Mouse (Mus musculus) MEL (cell line): ENCODE measurements at regions not wholly inside any gene's neighbourhood (a gene's known extent, or its start where the extent isn't known, plus 50 kb on each side); places are given as distances from the start of the nearest gene placed in this dataset.

Source experiments
- DNase-seq: peaks from one replicate; pipeline ENCODE4 v3.0.0; 2011; ENCODE audit warnings: low read depth, low spot score
- H3K27ac ChIP-seq: 2 replicates; pipeline ENCODE4 v1.5.1; 2012; ENCODE audit warnings: low read depth, mild to moderate bottlenecking, control low read depth, low read length, moderate library complexity; ENCODE audit not compliant: control insufficient read depth
- H3K27me3 ChIP-seq, 2 experiments: fragments of 150-350 bp in 1 of 2; sonication (generic) in 1 of 2; 2 replicates each; pipeline ENCODE4 v1.6.1; 2012; ENCODE audit warnings: low read length in 2 of 2, mild to moderate bottlenecking in 2 of 2, improper control_type of control experiment in 1 of 2, moderate library complexity in 1 of 2; ENCODE audit not compliant: insufficient read depth in 2 of 2, control insufficient read depth in 1 of 2
- H3K36me3 ChIP-seq, 2 experiments: 2 replicates each; pipeline ENCODE4 v1.6.1; 2012 to 2014; ENCODE audit warnings: low read length in 2 of 2, improper control_type of control experiment in 1 of 2, inconsistent platforms in 1 of 2, mild to moderate bottlenecking in 1 of 2; ENCODE audit not compliant: insufficient read depth in 2 of 2, control insufficient read depth in 1 of 2
- H3K4me1 ChIP-seq, 2 experiments: fragments of 150-350 bp in 1 of 2; sonication (generic) in 1 of 2; 2 replicates each; pipeline ENCODE4 v1.6.1; 2012; ENCODE audit warnings: low read length in 2 of 2, improper control_type of control experiment in 1 of 2, mild to moderate bottlenecking in 1 of 2; ENCODE audit not compliant: insufficient read depth in 2 of 2, control insufficient read depth in 1 of 2
- H3K4me3 ChIP-seq, 2 experiments: fragments of 150-350 bp in 1 of 2; sonication (generic) in 1 of 2; 2 replicates each; pipeline ENCODE4 v1.5.1; 2012; ENCODE audit warnings: low read depth in 2 of 2, low read length in 2 of 2, mild to moderate bottlenecking in 2 of 2, moderate library complexity in 2 of 2, control low read depth in 1 of 2, improper control_type of control experiment in 1 of 2; ENCODE audit not compliant: control insufficient read depth in 1 of 2, insufficient read depth in 1 of 2
- H3K79me2 ChIP-seq: 2 replicates; pipeline ENCODE4 v1.6.1; 2012; ENCODE audit warnings: mild to moderate bottlenecking, low read length, moderate library complexity; ENCODE audit not compliant: control insufficient read depth, poor library complexity, insufficient read depth
- H3K9ac ChIP-seq: 2 replicates; pipeline ENCODE4 v1.6.1; 2012; ENCODE audit warnings: low read depth, mild to moderate bottlenecking, control low read depth, low read length, moderate library complexity; ENCODE audit not compliant: control insufficient read depth, poor library complexity, severe bottlenecking
- H3K9me3 ChIP-seq: fragments of 150-350 bp; sonication (generic); replicated peaks from 2 replicates; pipeline ENCODE4 v1.6.1; 2012; ENCODE audit warnings: mild to moderate bottlenecking, low read length, improper control_type of control experiment, moderate library complexity; ENCODE audit not compliant: insufficient read depth
- BHLHE40 ChIP-seq: IDR thresholded peaks from 2 replicates; pipeline ENCODE4 v1.6.1; 2012; ENCODE audit warnings: low read depth, mild to moderate bottlenecking, inconsistent platforms, low read length, improper control_type of control experiment, borderline replicate concordance
- CHD1 ChIP-seq: IDR thresholded peaks from 2 replicates; pipeline ENCODE4 v1.6.1; 2012; ENCODE audit warnings: low read depth, mild to moderate bottlenecking, inconsistent platforms, low read length, improper control_type of control experiment
- E2F4 ChIP-seq: IDR thresholded peaks from 2 replicates; pipeline ENCODE4 v1.6.1; 2011; ENCODE audit warnings: low read depth, low read length, improper control_type of control experiment, borderline replicate concordance
- EP300 ChIP-seq, 2 experiments: IDR thresholded peaks; 2 replicates each; pipeline ENCODE4 v1.6.1; 2011; ENCODE audit warnings: improper control_type of control experiment in 2 of 2, low read length in 2 of 2, low read depth in 1 of 2, mild to moderate bottlenecking in 1 of 2
- ETS1 ChIP-seq: IDR thresholded peaks from 2 replicates; pipeline ENCODE4 v1.6.1; 2012; ENCODE audit warnings: low read depth, mild to moderate bottlenecking, inconsistent platforms, low read length, improper control_type of control experiment, moderate library complexity
- GATA1 ChIP-seq: IDR thresholded peaks from 2 replicates; pipeline ENCODE4 v1.6.1; 2011; ENCODE audit warnings: low read depth, low read length, improper control_type of control experiment
- JUND ChIP-seq: IDR thresholded peaks from 2 replicates; pipeline ENCODE4 v1.6.1; 2011; ENCODE audit warnings: low read depth, mild to moderate bottlenecking, improper control_type of control experiment, low read length
- MAX ChIP-seq: IDR thresholded peaks from 2 replicates; pipeline ENCODE4 v1.6.1; 2011; ENCODE audit warnings: low read length, improper control_type of control experiment
- MXI1 ChIP-seq: IDR thresholded peaks from 2 replicates; pipeline ENCODE4 v1.6.1; 2011; ENCODE audit warnings: mild to moderate bottlenecking, low read depth, low read length, improper control_type of control experiment
- MYC ChIP-seq: IDR thresholded peaks from 2 replicates; pipeline ENCODE4 v1.6.1; 2011; ENCODE audit warnings: low read depth, mild to moderate bottlenecking, low read length, improper control_type of control experiment, moderate library complexity
- NELFE ChIP-seq: IDR thresholded peaks from 2 replicates; pipeline ENCODE4 v1.6.1; 2011; ENCODE audit warnings: low read depth, low read length, improper control_type of control experiment
- NRF1 ChIP-seq: IDR thresholded peaks from 2 replicates; pipeline ENCODE4 v1.6.1; 2014; ENCODE audit warnings: low read depth, mild to moderate bottlenecking, inconsistent platforms, low read length, improper control_type of control experiment, moderate library complexity; ENCODE audit not compliant: poor library complexity, insufficient read depth, severe bottlenecking
- POLR2A ChIP-seq, 2 experiments: IDR thresholded peaks; 2 replicates each; pipeline ENCODE4 v1.6.1; 2011 to 2012; ENCODE audit warnings: low read length in 2 of 2, mild to moderate bottlenecking in 2 of 2, control low read depth in 1 of 2, improper control_type of control experiment in 1 of 2, low read depth in 1 of 2, moderate library complexity in 1 of 2; ENCODE audit not compliant: control insufficient read depth in 1 of 2, insufficient read depth in 1 of 2, poor library complexity in 1 of 2
- RAD21 ChIP-seq: IDR thresholded peaks from 2 replicates; pipeline ENCODE4 v1.6.1; 2011; ENCODE audit warnings: mild to moderate bottlenecking, low read depth, low read length, improper control_type of control experiment
- RCOR1 ChIP-seq: IDR thresholded peaks from 2 replicates; pipeline ENCODE4 v1.6.1; 2012; ENCODE audit warnings: low read depth, mild to moderate bottlenecking, inconsistent platforms, low read length, improper control_type of control experiment
- SIN3A ChIP-seq: IDR thresholded peaks from 2 replicates; pipeline ENCODE4 v1.6.1; 2012; ENCODE audit warnings: low read length, improper control_type of control experiment, inconsistent platforms
- SMC3 ChIP-seq: IDR thresholded peaks from 2 replicates; pipeline ENCODE4 v1.6.1; 2011; ENCODE audit warnings: low read depth, low read length, improper control_type of control experiment
- TAL1 ChIP-seq: IDR thresholded peaks from 2 replicates; pipeline ENCODE4 v1.6.1; 2012; ENCODE audit warnings: mild to moderate bottlenecking, inconsistent platforms, low read length, moderate library complexity, mixed read lengths
- TCF12 ChIP-seq: IDR thresholded peaks from 2 replicates; pipeline ENCODE4 v1.6.1; 2014; ENCODE audit warnings: low read depth, mild to moderate bottlenecking, inconsistent platforms, low read length, improper control_type of control experiment, moderate library complexity
- USF1 ChIP-seq: IDR thresholded peaks from 2 replicates; pipeline ENCODE4 v1.6.1; 2014; ENCODE audit warnings: low read depth, mild to moderate bottlenecking, inconsistent platforms, low read length, improper control_type of control experiment, moderate library complexity
- USF2 ChIP-seq, 2 experiments: IDR thresholded peaks; 2 replicates each; pipeline ENCODE4 v1.6.1; 2011 to 2012; ENCODE audit warnings: improper control_type of control experiment in 2 of 2, low read length in 2 of 2, borderline replicate concordance in 1 of 2, inconsistent platforms in 1 of 2, low read depth in 1 of 2, mild to moderate bottlenecking in 1 of 2; ENCODE audit not compliant: insufficient read depth in 1 of 2
- ZKSCAN1 ChIP-seq: IDR thresholded peaks from 2 replicates; pipeline ENCODE4 v1.6.1; 2012; ENCODE audit warnings: low read depth, mild to moderate bottlenecking, inconsistent platforms, low read length, improper control_type of control experiment, moderate library complexity
- ZMIZ1 ChIP-seq: IDR thresholded peaks from 2 replicates; pipeline ENCODE4 v1.6.1; 2012; ENCODE audit warnings: low read depth, mild to moderate bottlenecking, inconsistent platforms, low read length, improper control_type of control experiment, moderate library complexity

- Histone ChIP-seq H3K27ac (no peak overlapping the region), H3K9me3 (no peaks in the 10 kb centered on the region), H3K9ac (no peak overlapping the region), H3K79me2 (no peaks in the 10 kb centered on the region), H3K27me3 (peaks cover 0 to 4% of the 10 kb centered on the region in 2 experiments; a peak in 2 of 4 replicates), H3K4me1 (peaks cover 8 to 11% of the 10 kb centered on the region in 2 experiments; a peak in 3 of 4 replicates), H3K4me3 (no peak overlapping the region), H3K36me3 (peaks cover 0 to 9% of the 10 kb centered on the region in 2 experiments; a peak in 2 of 4 replicates)
- no peak for DNase-seq
- TF ChIP-seq TAL1: no peak
- no peak for TF ChIP-seq MXI1
- TF ChIP-seq NELFE: no peak
- TF ChIP-seq USF1: no peak
- TF ChIP-seq POLR2A (IDR thresholded peaks at IDR 0.05; ENCODE audit: control insufficient read depth in 1 of 2, insufficient read depth in 1 of 2, low read depth in 1 of 2, low read length in 2 of 2, poor library complexity in 1 of 2): no peak
- TF ChIP-seq RCOR1: no peak
- TF ChIP-seq TCF12: no peak
- TF ChIP-seq NRF1: no peak
- TF ChIP-seq BHLHE40: no peak
- no peak for TF ChIP-seq USF2 (IDR thresholded peaks at IDR 0.05; ENCODE audit: borderline replicate concordance in 1 of 2, insufficient read depth in 1 of 2, low read depth in 1 of 2, low read length in 2 of 2)
- no peak for TF ChIP-seq SMC3
- no peak for TF ChIP-seq MAX
- TF ChIP-seq CHD1: no peak
- no peak for TF ChIP-seq RAD21
- TF ChIP-seq MYC: no peak
- TF ChIP-seq SIN3A: no peak
- TF ChIP-seq ZMIZ1: no peak
- no peak for TF ChIP-seq JUND
- no peak for TF ChIP-seq ZKSCAN1
Observed at GRCm38 (mm10) chr14:55343341-55343740, 121.5 kb downstream of the Dhrs2 start.

- H3K36me3 ChIP-seq: peaks cover 0 to 9% of the 10 kb centered on the region in 2 experiments; a peak in 2 of 4 replicates
- peak; percentile 87 for TF ChIP-seq GATA1
- 0 out of 2 replicates have a peak, but pooled peaks have one; percentile 44 for TF ChIP-seq ETS1
- peak; percentile 73 to 86 for TF ChIP-seq EP300 (IDR thresholded peaks at IDR 0.05; ENCODE audit: low read depth in 1 of 2, low read length in 2 of 2)
- TF ChIP-seq TCF12: peak; percentile 82
- TF ChIP-seq E2F4: no peak
- TF ChIP-seq RCOR1: peak; percentile 69; the same call in 1 of the 2 replicates
- TF ChIP-seq, all 39 proteins: peak for 5
- DNase-seq: peak; percentile 51
- peaks cover 0 to 4% of the 10 kb centered on the region in 2 experiments; a peak in 2 of 4 replicates for H3K27me3 ChIP-seq
- H3K9ac ChIP-seq: no peak overlapping the region
- no peak overlapping the region; the same call in 1 of the 2 replicates for H3K27ac ChIP-seq
- no peaks in the 10 kb centered on the region for H3K79me2 ChIP-seq
- no peaks in the 10 kb centered on the region for H3K9me3 ChIP-seq
- peaks cover 8 to 11% of the 10 kb centered on the region in 2 experiments; a peak in 3 of 4 replicates for H3K4me1 ChIP-seq
- H3K4me3 ChIP-seq: no peak overlapping the region
Observed at GRCm38 (mm10) chr14:55343914-55344313, 122.1 kb downstream of the Dhrs2 start.
